Mouse (Mus musculus): ENCODE measurements around the gene Ptov1.

Gene Ptov1

DNA sequence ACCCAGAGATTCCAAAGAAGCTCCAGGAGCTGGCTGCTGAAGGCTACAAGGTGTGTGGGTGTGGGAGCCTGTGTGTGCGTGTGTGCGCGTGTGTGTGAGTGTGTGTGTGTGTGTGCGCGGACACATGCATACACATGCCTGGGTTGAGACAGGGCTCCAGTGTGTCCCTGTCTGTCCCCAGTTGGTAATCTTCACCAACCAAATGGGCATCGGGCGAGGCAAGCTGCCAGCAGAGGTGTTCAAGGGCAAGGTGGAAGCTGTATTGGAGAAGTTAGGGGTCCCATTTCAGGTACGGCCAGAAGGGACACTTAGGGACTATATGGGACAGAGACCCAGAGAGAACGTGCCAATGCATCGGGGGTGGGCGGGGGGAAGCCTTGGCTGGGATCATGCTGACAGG is 9.7 kb downstream of the Ptov1 start:
- no peak for DNase-seq (ENCODE audit: low spot score in 2 of 2)

DNA sequence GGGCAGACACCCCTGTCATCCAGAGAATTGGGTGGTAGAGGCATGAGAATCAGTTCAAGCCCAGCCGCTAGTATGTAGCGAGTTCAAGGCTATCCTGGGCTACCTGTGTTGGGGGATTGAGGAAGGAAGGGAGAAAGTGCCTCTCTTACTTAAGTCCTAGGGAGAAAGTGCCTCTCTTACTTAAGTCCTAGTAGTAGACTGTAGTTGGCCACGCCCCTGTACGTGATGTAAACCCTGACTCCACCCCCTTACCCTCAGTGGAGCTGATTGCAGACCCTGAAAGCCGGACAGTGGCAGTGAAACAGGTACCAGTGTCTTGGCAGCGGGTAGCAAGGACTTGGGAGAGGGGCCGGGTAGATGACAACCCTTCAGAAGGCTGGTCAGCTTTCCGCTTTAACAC is 11.7 kb downstream of the Ptov1 start:
- peak in 1 of 2 experiments; percentile 48 for DNase-seq (ENCODE audit: low spot score in 2 of 2)

DNA sequence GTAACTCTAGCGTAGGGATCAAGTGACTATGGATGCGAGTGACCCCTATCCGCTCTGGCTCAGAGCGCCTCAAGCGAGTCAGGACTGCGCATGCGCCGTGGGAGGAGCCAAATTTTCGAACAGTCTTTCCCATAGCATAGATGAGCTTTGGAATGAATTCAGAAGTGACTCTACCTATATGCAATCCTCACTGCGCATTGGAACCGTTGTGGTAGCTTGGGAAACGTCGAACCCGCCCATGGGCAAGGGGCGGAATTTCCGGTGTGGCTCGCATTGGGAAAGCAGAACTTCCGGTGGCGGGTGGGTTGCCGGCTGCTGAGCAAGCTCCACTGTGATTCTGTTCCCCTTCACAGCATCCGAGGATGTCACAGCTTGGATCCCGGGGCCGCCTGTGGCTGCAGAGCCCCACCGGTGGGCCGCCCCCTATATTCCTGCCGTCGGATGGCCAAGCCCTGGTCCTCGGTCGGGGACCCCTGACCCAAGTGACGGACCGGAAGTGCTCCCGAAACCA is 12.5 kb downstream of the Ptov1 start, which contains the start of gene Pnkp:
Gene Pnkp, plus strand, starts transcription at position 98 of the 511 bp plus-strand sequence.
- DNase-seq (ENCODE audit: low spot score in 2 of 2) = peak; percentile 80 to 84

DNA sequence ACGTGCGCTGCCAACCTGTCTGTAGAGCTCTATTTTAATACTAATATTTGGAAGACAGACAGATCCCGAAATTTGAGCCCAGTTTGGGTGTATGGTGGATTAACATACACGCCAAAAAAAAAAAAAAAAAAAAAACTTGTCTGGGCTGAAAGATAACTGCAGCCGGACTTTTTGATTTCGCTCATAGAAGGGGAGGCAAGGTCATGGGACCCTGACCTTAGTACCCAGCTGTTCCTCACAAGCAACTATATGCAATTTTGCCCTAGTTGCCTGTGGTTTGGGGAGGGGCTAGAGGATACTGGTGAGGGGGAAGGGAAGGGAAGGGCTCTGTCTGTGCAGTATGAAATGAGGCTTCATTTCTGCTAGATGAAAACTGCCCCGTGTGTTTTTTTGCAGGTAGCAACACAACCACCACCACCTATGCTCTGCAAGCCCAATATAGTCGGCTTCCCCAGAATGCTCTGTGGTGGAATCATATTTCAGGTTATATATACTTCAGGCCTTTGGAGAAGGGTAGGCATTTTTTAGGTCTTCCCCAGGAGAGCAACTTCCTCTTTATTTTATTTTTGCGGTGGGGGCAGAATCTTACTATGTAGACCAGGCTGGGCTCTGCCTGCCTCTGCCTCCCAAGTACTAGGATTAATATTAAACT is 13.2 kb downstream of the Ptov1 start:
- peak in 1 of 2 experiments; percentile 48 for DNase-seq (ENCODE audit: low spot score in 2 of 2)

DNA sequence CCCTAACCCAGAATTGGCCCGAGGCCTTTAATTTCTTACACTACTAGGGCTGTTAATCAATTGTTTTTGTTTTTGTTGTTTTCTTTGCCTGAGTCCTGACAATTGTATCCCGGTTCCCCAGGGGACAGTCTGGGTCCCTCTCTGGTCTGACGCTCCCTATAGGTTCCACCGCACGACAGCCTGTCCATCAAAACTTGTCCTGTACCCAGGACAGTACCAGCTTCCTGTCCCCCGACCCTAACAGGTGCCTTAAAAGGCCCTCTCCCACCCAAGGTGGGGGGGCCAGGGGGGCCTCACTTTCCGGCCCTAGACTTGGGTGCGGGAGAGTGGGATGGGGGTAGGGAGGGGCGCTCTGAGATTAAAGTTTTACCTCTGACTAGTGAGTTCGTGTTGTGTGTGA is 14.6 kb downstream of the Ptov1 start:
- DNase-seq (ENCODE audit: low spot score in 2 of 2) = no peak

DNA sequence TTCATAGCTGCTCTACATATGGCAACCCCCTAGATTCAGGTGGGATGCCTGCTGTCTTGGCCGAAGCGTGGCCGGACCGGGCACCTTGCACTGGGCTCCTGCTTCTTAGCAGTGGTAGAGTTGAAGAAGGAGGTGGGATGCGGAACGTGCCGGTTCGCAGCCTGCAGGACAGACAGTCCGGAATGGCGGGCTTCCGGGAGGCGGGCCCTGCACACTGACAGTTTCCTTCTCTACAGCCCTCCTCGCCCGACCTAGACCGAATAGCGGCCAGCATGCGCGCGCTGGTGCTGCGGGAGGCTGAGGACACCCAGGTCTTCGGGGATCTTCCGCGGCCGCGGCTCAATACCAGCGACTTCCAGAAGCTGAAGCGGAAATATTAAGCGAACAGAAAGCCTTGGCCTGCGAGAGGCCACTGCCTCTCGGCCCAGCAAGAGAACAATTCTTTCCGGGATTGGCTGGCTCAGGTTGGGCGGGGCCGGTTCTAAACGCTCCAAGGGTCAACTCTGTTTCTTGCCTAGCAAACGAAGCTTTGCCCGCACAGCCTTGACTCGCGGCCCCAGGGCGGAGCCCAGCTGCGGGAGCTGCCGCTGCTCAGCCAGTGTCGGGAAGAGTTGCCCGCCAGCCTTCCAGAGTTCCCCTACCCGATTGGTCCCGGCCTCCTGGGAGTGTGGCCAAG is 15.1 kb downstream of the Ptov1 start:
- peak; percentile 73 to 75 for DNase-seq (ENCODE audit: low spot score in 2 of 2)

DNA sequence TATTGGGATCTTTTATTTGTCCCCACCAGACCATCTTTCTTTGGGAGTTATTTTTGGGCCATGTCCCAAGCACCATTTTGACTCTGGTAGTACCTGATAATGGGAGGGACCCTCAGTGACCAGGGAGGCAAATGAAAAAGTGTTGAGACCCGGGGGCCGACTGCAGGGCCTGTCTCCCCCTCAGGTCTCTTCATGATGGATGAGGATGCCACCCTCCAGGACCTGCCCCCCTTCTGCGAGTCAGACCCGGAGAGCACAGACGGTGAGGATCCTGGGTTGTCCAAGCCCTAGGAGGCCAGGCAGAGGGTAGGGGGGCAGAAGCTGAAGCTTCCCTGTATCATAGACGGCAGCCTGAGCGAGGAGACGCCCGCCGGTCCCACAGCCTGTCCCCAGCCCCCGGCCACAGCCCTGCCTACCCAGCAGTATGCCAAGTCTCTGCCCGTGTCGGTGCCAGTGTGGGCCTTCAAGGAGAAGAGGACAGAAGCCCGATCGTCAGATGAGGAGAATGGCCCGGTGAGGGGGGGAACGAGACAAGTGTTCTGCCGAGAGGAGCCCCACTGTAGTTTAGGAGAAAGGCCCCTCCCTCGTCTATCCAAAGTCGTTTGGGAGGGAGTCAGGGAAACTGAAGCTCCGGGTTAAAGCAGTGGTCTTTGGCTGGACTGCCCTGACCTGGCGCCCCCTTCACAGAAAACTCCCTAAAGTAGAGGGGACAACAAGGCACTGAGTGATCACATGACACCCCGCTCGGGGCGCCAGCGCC is 15.8 kb downstream of the Ptov1 start:
- DNase-seq (ENCODE audit: low spot score in 2 of 2) = no peak

DNA sequence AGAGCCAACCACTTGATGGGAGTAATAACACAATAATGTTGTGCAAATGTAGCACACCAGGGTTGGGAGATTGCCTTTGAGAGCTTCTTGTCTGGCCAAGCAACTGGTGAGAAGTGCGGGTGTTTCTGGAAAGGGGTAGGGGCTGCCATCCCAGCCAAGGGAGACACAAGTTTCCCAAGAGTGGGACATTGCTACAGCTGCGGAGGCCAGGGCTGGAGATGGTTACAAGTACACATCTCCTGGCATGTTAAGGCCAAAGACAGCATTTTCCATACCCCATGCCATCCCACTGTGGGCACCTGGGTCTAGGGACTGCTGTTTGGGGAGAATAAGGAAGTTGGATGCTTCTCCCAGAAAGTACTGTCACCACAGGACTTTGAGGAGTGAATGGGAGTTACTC is 16.5 kb downstream of the Ptov1 start:
- no peak for DNase-seq (ENCODE audit: low spot score in 2 of 2)

DNA sequence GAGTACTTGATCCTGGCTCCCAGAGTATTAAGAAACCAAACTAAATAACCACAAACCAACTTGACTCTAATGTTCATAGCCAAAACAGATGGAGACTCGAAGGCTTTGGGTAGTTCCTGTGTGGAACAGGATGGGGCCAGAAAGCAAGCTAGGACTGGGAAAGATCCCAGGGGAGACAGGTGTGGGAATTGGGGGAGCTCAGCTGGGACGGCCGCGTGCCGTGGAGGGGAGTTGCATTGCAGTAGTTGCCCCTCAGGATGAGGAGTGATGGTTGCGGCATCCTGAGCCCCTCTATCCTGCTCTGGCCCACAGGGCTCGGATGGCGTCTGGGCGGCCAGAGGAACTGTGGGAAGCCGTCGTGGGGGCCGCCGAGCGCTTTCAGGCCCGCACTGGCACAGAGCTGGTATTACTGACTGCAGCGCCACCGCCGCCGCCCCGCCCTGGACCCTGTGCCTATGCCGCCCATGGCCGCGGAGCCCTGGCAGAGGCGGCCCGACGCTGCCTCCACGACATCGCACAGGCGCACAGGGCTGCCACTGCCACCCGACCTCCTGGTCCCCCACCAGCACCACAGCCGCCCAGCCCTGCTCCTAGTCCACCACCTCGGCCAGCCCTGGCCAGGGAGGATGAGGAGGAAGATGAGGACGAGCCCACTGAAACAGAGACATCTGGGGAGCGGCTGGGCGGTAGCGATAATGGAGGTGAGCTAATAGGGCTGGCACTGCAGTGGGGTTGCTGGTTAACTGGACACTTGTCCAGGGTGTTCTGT is 17.1 kb downstream of the Ptov1 start:
- no peak for DNase-seq (ENCODE audit: low spot score in 2 of 2)

DNA sequence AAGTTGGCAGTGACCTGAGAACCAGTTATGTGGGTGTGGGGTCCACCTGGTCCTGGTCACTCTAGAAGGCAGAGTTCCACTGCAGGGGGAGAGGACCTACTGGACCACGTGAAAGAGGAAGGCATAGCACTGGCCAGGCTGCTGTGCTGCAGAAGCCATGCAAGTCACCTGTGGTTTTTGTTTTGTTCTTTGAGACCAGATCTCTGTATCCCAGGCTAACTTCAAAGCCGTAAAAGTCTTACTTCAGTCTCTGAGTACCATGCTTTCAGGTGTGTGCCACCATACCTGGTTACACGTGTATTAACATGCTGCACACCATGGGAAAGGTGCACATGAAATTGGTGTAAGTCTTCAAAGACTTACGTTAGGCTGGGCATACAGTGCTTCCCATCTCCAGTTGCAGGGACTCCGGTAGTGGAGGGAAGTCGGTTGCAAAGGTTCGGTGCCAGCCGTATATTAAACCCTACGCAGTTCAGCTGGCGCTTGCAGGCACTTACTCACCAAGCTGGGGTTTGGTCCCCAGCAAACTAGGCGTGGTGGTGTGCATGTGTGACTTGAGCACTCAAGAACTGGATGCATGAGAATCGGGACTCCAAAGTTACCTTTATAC is 17.9 kb downstream of the Ptov1 start:
- DNase-seq (ENCODE audit: low spot score in 2 of 2) = no peak

DNA sequence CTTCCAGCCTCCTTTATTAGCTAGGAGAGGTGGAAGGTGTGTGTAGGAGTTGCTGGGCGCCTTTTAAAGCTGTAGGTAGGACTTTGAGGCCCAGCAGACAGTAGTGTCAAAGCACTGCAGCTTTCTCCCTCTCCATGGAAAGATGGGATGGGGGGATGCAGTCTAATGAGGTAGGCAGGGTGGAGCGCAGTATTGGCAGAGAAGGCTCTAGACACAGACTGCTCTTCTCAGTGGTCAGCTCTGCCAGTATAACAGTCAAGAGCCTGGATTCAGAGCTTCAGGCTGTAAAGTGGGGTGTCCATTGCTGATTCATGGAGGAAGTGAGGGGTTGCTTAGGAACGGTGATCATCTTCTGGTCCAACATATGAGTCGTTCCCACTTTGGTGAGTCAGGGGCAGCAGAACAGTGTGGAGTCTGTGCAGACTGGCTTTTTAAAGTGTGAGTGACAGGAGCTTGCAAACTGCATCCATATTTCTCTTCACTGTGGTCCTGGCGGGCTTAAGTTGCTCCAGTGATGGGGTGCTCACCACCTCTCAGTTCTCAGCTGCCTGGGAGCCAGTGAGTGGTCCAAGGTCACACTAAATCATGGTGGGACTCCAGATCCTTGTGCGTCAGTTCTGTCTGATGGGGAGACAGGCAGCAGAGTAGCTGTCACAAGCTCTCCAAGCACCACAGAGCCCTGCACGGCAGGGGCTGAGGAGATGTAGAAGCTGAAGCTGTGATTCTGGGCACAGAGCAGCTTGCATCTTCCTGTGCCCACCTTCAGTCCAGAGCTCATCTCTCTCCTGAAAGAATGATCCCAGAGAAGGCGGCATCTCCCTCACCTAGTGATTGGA is 18.6 kb downstream of the Ptov1 start:
- DNase-seq (ENCODE audit: low spot score in 2 of 2) = no peak

DNA sequence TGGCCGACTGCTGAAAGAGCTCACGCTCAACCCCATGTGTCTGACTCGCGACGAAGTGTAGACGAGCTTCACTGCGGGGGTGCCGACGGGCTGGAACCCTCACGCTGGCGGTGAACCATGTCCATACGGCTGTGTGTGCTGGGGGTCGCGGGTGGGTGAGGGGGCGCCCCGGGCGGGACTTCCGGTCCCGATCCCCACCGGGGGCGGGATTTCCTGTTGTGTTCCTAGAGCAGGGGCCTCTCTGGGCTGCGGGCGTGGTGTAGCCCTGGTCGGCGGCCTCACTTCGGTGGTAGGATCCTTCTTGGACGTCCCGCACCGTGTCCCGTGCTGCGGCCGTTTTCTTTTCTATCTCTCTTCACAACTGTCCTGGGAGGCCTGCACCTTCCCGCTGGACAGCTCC is 19.4 kb downstream of the Ptov1 start:
- peak; percentile 78 to 82 for DNase-seq (ENCODE audit: low spot score in 2 of 2)

DNA sequence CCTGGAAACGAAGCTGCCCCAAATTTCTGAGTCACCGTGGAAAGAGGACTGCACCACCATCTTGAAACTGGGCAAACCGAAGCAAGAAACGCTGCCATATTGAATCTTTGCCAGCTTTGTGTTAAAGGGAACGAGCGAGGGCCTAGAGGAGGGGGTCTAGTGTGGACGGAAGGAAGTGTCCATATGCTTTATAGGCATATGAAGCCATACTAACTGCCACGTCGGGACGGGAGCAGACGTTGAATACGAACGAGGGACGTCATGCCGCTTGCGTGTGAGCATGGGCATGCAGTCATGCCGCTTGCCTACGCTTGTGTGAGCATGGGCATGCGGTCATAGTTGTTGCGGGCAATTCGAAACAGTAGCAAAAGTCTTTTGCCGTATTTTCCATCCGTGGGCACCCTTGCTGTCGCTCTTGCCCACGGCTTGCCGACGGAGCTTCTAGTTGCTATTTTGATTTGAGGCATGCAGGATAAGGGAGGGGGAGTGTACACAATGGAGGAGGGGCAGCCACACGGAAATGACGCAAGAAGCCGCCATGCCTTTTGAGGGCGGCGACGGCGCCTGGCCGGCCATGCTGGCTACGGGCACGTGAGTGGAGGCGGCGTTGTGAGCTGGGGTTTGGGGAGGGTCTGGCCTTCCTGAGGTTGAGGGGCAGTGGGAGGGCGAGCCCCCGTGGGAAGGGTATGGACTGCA is 20.0 kb downstream of the Ptov1 start:
- DNase-seq (ENCODE audit: low spot score in 2 of 2) = peak; percentile 84 to 89

DNA sequence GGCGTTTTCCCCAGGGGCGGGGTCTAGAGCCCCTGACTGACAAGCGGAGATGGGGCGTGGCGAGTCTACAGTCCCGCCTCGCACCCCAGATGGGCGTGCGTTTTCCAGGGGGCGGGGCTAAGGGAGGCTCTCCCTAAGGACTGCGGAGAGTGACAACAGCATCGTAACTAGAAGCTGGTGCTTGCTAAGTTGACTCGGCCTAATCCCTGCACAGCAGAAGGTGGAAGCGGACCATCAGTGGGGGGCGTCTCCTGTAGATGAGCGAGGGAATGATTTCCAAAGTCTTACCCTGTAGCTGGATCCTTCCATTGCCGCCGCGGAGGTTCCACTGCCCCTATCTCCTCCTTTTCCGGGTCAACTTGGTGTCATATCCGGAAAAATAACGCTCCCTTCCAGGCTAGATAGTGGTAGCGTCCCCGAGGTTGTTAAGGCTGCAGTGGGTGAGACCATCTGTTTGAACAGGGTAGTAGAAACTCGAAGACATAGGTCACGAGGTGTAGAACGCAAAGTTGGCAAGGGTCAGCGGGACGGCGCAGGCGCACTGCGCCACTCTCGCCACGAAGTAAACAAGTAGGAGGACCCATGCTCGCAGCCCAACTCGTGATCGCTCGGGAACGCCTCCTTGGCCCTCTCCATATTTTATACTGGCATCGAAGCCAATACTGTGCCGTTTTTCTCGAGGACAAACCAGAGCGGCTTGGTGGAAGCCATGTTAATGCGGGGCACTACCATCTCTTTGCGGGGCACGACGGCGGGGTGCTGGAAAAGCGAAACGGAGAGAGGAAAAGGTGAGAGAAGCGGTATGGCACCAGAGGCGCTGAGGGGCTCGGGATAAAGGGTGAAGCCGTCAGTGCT is 20.8 kb downstream of the Ptov1 start, which contains the start of the genes Akt1s1 and Tbc1d17:
Gene Akt1s1, plus strand, starts transcription at position 431 of the 855 bp plus-strand sequence.
Gene Tbc1d17, minus strand, starts transcription at position 519 of the 855 bp plus-strand sequence.
- DNase-seq (ENCODE audit: low spot score in 2 of 2) = peak; percentile 96 to 97

DNA sequence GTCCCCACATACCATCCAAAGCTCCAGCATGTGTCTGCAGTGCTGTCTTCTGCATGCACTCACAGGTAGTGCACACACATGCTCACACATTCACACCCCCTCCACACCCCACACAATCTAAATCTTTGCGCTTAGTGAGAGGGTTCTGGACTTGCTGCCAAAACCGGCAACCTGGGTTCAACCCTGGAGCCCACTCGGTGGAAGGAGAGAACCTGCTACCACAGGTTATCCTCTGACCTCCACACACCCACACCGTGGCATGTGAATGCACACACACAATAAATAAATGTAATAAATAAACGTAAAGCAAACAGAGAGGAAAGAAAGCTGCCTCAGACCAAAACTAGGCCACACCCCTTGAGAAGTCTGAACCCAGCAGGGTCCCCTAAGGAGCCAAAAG is 21.8 kb downstream of the Ptov1 start:
- no peak for DNase-seq (ENCODE audit: low spot score in 2 of 2)

DNA sequence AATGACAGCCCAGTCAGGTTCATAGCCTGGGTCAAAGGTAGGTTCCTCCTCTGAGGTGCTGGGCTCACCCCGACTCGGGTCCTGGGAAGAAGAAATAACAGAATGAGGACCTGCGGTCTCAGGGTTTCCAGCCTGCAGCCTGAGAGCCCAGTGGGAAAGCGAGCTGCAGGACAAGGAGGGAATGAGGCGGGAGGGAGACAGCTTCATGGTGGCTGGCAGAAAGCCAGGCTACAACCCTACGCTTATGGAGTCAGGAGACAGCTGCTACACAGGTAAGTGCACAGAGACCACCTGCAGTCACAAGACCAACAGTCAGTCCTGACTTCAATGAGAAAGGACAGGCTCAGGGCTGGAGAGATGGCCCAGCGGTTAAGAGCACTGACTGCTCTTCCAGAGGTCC is 22.8 kb downstream of the Ptov1 start:
- DNase-seq (ENCODE audit: low spot score in 2 of 2) = no peak

DNA sequence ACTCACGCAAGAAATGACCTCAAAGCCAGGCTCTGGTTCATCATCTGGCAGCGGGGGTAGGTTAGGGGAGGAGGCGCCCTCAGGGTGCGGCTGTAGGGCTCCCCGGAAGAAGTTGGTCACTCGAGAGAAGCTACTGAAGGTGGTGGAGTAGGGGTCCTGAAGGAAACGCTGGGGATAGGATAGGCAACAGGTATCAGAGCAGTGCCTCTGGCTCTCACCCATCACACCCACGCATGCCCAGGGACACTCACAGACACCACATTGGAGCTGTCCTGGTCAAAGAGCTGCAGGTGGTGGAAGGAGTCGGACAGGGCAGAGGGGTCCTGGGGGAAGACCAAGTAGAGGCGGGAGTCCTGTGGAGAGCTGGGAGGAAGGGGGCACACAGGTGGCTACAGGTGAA is 24.6 kb downstream of the Ptov1 start:
- DNase-seq (ENCODE audit: low spot score in 2 of 2) = no peak

DNA sequence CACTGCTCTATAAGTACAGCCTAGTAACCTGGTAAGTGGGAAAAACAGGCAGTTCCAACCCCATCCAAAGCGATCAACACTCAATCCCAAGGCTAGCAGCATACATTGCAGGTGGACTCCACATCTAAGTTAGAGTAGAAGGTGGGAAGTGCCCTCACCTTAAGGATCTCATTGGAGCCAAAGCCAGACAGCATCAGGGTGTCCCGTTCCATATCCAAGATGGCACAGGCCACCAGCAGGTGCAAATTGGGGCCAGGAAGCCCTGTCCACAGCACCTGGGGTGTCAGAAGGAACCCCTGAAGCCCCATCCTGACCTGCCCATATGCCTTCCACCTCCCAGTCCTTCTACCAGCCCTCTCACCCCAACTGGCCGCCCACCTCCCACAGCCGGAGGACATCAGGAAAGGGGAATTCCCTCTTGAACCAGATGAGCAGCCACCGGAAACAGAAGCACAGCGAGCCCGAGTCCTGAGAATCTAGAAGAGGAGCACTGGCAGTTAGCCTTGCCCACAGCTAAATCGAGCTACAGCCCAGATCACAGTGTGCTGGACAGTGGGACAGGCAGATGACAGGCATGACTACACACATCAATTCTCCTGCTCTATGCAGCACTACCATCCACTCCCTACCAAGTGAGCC is 27.6 kb downstream of the Ptov1 start:
- no peak for DNase-seq (ENCODE audit: low spot score in 2 of 2)

All from thymus, postnatal 10 days (tissue).